Mouse (Mus musculus): ENCODE results near the gene Ugt1a9. TPM values are rescaled to one million over a fixed set of nuclear protein-coding genes. Genes with fewer than 3 reads are reported as not detected.

Ugt1a9 gene
- polyA plus RNA-seq (2012; fragmentation: generic; extraction: Trizol): not detected

GRCm38 (mm10) chr1:88070495-88070894 is at the start of gene Ugt1a9:
Gene Ugt1a9, plus strand, starts transcription at chr1:88070800.

DNA sequence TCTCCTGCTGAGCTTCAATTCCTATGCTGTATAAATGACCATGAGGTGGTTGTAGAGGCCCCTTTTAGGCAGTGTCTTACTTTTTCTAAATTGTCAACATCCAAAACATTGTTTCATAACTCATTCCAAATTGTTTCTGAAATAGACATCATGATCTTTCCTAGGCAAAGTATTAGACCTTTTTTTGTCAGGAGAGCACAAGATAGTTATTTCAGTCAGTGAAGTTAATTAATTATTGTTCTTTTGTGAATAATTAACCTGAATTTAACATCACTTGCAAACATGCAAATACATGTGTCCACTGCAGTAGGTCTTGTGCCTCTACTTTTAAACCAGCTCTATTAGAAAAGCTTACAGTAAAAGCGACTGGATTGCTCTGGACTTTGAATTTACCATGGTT is 15.5 kb upstream of the Ugt1a9 start, which contains the start of gene Ugt1a10:
Gene Ugt1a10, plus strand, starts transcription at position 301 of the 400 bp plus-strand sequence.

GRCm38 (mm10) chr1:88087513-88087912 is 16.9 kb downstream of the Ugt1a9 start, which contains the start of gene Ugt1a8:
Gene Ugt1a8, plus strand, starts transcription at chr1:88087813.

GRCm38 (mm10) chr1:88094941-88095492 is 24.4 kb downstream of the Ugt1a9 start, which contains the start of gene Ugt1a7c:
Gene Ugt1a7c, plus strand, starts transcription at chr1:88095062.

DNA sequence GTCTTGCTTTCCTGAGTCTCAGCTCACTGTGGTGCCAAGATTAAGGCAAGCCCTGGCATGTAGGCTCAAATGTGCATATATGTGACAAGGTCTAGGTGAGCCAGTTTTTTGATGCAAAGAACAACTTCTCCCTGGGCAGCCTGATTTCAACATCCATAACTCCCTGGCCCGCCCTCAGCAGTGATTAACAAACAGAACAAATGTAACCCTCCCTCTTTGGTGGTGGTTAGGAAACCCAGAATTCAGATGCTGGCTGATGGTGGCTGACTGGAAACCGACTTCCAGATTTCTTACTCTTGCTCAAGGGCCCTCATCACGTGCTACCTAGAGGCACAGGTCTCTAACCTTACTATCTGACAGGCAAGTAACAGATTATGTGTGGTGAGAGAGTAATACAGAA is 32.4 kb downstream of the Ugt1a9 start, which contains the start of gene Ugt1a6b:
Gene Ugt1a6b, plus strand, starts transcription at position 234 of the 400 bp plus-strand sequence.

GRCm38 (mm10) chr1:88134457-88135011 is 63.9 kb downstream of the Ugt1a9 start, which contains the start of gene Ugt1a6a:
Gene Ugt1a6a, plus strand, starts transcription at chr1:88134809.

GRCm38 (mm10) chr1:88165711-88166110 is 95.1 kb downstream of the Ugt1a9 start, which contains the start of gene Ugt1a5:
Gene Ugt1a5, plus strand, starts transcription at chr1:88166012.

GRCm38 (mm10) chr1:88200456-88200855 is 129.9 kb downstream of the Ugt1a9 start, which contains the start of gene Ugt1a2:
Gene Ugt1a2, plus strand, starts transcription at chr1:88200601.

DNA sequence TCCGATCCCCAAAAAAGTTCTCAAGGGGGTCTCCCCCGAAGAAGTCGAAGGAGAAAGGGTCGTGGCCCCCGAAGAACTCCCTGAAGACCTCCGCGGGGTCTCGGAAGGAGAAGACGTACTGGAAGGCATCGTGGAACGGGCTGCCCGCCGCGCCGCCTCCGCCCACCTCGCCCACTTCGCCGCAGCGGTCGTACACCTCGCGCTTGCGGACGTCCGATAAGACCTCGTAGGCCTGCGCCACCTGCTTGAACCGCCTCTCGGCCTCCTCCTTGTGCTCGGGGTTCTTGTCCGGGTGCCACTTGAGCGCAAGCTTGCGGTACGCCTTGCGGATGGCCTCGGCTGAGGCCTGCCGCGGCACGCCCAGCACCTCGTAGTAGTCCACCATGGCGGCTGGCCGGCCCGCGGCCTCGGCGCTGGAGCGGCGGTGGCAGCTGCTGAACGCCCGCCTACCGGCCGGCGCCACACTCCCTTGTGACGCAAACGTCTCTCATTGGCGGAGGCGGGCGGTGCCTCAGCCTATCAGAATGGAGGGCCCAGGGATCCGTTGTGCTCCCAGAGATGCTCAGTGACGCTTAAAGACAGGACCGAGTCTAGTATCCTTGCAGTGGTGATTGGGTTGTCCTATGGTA is 134.8 kb downstream of the Ugt1a9 start, which contains the start of gene Dnajb3:
Gene Dnajb3, minus strand, starts transcription at position 489 of the 629 bp plus-strand sequence.

DNA sequence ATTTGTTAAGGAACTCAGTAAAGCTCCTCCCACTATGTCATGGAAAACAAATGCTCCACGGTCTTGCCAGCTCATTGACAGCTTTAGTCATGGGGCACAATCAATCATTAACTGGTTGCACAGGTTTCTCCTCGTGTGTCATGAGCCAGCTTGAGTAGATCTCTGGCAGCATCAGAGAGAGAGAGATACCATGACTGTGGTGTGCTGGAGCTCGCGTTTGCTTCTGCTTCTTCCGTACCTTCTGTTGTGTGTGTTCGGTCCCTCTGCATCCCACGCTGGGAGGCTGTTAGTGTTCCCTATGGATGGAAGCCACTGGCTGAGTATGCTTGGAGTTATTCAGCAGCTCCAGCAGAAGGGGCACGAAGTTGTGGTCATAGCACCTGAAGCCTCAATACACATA is 141.2 kb downstream of the Ugt1a9 start, which contains the start of gene Ugt1a1:
Gene Ugt1a1, plus strand, starts transcription at position 148 of the 400 bp plus-strand sequence.

GRCm38 (mm10) chr1:88226670-88227379 is 156.2 kb downstream of the Ugt1a9 start, which contains the start of gene Mroh2a:
Gene Mroh2a, plus strand, starts transcription at chr1:88226986.

Other genes starting within 250 kb of the Ugt1a9 start
- gene Dgkd, start 217.5 kb upstream of the Ugt1a9 start, polyA plus RNA-seq (2012; fragmentation: generic; extraction: Trizol): 10 to 100 TPM in 1 of 2 experiments, 1 to 10 TPM in 1; 6.0 to 14.2 TPM
- 10 to 100 TPM in 1 of 2 experiments, under 1 TPM in 1; 0.91 to 11.6 TPM for gene Usp40, start 62.2 kb upstream of the Ugt1a9 start, polyA plus RNA-seq (2012; fragmentation: generic; extraction: Trizol)
- gene Ugt1a10, start 15.4 kb upstream of the Ugt1a9 start, polyA plus RNA-seq (2012; fragmentation: generic; extraction: Trizol): not detected
- not detected for gene Ugt1a8, start 17.0 kb downstream of the Ugt1a9 start, polyA plus RNA-seq (2012; fragmentation: generic; extraction: Trizol)
- 1 to 10 TPM in 1 of 2 experiments, under 1 TPM in 1; 0.27 to 3.9 TPM for gene Ugt1a7c, start 24.3 kb downstream of the Ugt1a9 start, polyA plus RNA-seq (2012; fragmentation: generic; extraction: Trizol)
- gene Ugt1a6b, start 32.5 kb downstream of the Ugt1a9 start, polyA plus RNA-seq (2012; fragmentation: generic; extraction: Trizol): under 1 TPM; 0.18 to 0.72 TPM
- 10 to 100 TPM in 1 of 2 experiments, 1 to 10 TPM in 1; 2.7 to 52.2 TPM for gene Ugt1a6a, start 64.0 kb downstream of the Ugt1a9 start, polyA plus RNA-seq (2012; fragmentation: generic; extraction: Trizol)
- gene Ugt1a5, start 95.2 kb downstream of the Ugt1a9 start, polyA plus RNA-seq (2012; fragmentation: generic; extraction: Trizol): under 1 TPM; 0.02 to 0.32 TPM
- gene Ugt1a2, start 129.8 kb downstream of the Ugt1a9 start, polyA plus RNA-seq (2012; fragmentation: generic; extraction: Trizol): under 1 TPM; 0.04 to 0.21 TPM
- under 1 TPM in 1 of 2 experiments, not detected in 1; 0.08 TPM for gene Dnajb3, start 135.0 kb downstream of the Ugt1a9 start, polyA plus RNA-seq (2012; fragmentation: generic; extraction: Trizol)
- gene Ugt1a1, start 141.2 kb downstream of the Ugt1a9 start, polyA plus RNA-seq (2012; fragmentation: generic; extraction: Trizol): under 1 TPM in 1 of 2 experiments, not detected in 1; 0.15 TPM
- gene Mroh2a, start 156.2 kb downstream of the Ugt1a9 start, polyA plus RNA-seq (2012; fragmentation: generic; extraction: Trizol): 1 to 10 TPM in 1 of 2 experiments, under 1 TPM in 1; 0.15 to 1.0 TPM
- 10 to 100 TPM; 14.5 to 62.3 TPM for gene Hjurp, start 206.8 kb downstream of the Ugt1a9 start, polyA plus RNA-seq (2012; fragmentation: generic; extraction: Trizol)
- gene Trpm8, start 206.9 kb downstream of the Ugt1a9 start, polyA plus RNA-seq (2012; fragmentation: generic; extraction: Trizol): not detected